Mouse (Mus musculus) WW6 (cell line): ENCODE results near the gene Egfl8.

Source experiments
- DNase-seq: peaks from one replicate; pipeline ENCODE4 v3.0.0-alpha.2; 2013; ENCODE audit warnings: low read depth, low spot score

Gene Egfl8

DNA sequence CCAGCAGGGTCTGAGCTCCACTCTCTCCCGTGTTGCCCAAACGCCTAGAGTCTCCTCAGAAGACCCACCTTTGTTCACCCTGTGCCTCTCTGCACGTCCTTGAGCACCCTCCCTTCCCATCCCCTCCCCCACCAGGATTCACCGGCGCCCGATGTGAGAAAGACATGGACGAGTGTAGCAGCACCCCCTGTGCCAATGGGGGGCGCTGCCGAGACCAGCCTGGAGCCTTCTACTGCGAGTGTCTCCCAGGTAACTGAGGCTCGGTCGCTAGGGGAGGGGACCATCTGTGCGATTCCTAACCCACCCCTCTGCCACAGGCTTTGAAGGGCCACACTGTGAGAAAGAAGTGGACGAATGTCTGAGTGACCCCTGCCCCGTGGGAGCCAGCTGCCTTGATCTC lies 43.4 kb downstream of the Egfl8 start:
- no peak for DNase-seq

DNA sequence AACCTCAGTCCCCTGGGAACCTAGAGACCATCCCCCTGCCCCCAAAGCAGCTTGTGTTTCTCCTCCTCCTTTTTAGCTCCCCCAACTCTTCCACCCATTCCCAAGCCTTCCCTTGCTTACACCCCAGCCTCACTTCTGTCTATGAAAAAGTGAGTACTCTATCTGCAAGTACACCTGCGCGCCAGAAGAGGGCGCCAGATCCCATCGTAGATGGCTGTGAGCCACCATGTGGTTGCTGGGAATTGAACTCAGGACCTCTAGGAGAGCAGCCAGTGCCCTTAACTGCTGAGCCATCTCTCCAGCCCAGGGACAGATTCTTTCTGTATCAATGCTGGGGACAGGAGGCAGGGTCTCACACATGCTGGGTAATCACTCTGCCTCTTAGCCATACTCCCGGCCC lies 43.9 kb downstream of the Egfl8 start:
- DNase-seq = no peak

DNA sequence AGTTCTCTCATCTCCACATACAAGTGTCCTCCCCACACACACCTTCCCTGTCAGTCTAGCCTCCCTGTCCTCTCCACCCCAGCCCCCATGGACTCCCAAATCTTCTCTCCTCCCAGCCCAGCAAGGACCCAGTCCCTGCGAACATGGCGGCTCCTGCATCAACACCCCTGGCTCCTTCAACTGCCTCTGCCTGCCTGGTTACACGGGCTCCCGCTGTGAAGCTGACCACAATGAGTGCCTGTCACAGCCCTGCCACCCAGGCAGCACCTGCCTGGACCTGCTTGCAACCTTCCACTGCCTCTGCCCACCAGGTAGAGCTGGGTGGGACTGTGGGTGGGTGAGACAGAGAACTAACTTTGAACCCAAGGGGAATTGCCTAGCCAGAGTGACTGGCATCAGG lies 45.9 kb downstream of the Egfl8 start:
- no peak for DNase-seq

DNA sequence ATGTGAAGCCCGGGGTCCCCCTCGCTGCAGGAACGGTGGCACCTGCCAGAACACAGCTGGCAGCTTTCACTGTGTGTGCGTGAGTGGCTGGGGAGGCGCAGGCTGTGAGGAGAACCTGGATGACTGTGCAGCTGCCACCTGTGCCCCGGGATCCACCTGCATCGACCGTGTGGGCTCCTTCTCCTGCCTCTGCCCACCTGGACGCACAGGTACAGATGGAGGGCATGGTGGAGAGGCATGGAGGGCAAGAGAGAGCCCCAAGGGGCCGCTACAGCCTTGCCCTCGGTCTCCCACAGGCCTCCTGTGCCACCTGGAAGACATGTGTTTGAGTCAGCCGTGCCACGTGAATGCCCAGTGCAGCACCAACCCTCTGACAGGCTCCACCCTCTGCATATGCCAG lies 47.4 kb downstream of the Egfl8 start:
- DNase-seq = no peak

DNA sequence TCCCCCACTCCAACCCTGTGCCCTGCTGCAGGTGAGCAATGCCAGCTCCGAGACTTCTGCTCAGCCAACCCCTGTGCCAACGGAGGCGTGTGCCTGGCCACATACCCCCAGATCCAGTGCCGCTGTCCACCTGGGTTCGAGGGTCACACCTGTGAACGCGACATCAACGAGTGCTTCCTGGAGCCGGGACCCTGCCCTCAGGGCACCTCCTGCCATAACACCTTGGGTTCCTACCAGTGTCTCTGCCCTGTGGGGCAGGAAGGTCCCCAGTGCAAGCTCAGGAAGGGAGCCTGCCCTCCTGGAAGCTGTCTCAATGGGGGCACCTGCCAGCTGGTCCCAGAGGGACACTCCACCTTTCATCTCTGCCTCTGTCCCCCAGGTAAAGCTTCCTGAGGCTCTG lies 48.5 kb downstream of the Egfl8 start:
- DNase-seq = no peak

DNA sequence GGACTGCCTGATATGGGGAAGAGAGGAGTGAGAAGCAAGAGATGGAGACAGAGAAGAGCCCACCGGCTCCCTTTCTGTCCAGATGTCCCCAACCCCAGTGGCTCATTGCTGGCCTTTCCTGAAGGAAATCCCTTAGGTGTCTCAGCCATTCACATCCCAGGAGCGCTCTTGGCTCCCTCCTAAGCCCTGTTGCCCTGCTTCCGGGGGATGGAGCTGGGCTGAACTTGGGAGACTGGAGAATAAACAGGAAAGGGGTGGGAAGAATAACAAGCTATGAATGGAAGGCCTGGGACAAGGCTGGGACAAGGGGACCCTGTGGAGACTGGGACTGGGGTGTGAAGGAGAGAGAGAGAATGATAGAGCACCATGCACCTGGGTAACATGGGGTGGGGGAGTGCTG lies 51.0 kb downstream of the Egfl8 start:
- DNase-seq = no peak

DNA sequence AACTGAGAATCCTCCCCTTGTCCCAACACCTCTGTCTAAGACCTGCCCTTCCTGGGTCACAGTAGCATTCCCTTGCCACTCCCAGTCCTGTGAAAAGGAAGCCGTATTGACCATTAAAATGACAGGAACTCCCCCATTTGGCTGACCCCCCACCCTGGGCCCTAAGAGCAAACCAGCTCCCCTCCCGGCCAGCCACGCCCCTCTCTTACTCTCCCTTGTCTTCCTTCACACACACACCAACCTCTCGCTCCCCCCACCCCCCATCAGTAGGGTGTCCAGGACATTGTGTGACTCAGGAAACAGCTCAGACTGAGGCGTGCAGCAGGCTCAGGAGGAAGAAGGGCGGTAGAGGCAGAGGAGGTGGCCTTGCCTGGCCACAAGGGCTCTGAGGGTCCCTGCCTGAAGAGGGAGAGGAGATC lies 51.8 kb downstream of the Egfl8 start, which contains the start of gene Notch4:
Gene Notch4 (plus strand): TSS at position 266 of the 419 bp plus-strand sequence.
- DNase-seq = no peak

DNA sequence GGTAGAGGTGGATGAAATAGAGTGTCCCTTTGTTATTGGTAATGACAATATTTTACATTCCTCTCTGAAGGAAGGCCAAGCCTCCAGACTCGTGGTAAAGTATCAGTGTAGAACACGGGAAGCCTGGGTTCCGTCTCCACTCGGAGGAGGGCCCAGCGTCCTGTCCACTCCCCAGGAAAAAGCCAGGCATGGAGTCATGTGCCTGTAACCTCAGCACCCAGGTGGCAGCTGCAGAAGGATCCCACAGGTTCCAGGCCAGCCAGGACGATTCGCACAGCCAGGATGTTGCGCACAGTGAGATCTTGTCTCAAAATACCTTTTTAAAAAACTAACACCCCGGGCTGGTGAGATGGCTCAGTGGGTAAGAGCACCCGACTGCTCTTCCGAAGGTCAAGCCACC lies 52.4 kb downstream of the Egfl8 start:
- DNase-seq = no peak
